Mouse (Mus musculus) Patski (cell line): ENCODE data around the gene Gca. TPM values are rescaled to one million over a fixed set of nuclear protein-coding genes. Genes with fewer than 3 reads are reported as not detected.
"Not testable (repeated sequence)": the region's sequence is repeated elsewhere in the genome, so short reads cannot be mapped to it uniquely, and the experiment has no call there.

Experiments used
- ATAC-seq: fragments of 100-300 bp; one replicate; pipeline ENCODE4 v1.8.0; 2021
- CTCF ChIA-PET: fragments of 350-600 bp; sonication (Branson Sonifier 250); formaldehyde crosslinking; loops from one replicate; lab custom pipeline; 2022; ENCODE audit warnings: inconsistent platforms; lab: Charles Lee
- POLR2A ChIA-PET: fragments of 350-600 bp; sonication (Branson Sonifier 250); formaldehyde crosslinking; loops from one replicate; lab custom pipeline; 2022; ENCODE audit warnings: antibody characterized with exemption, inconsistent platforms; lab: Charles Lee
- DNase-seq: peaks from one replicate; pipeline ENCODE4 v3.0.0-alpha.2; 2011; ENCODE audit warnings: low read depth, low spot score
- H3K27me3 ChIP-seq: fragments of 371-371 bp; one replicate; pipeline ENCODE4 v1.5.1; 2021
- CTCF ChIP-seq: fragments of 100-300 bp; IDR thresholded peaks from one replicate; pipeline ENCODE4 v1.5.1; 2021
- in situ Hi-C: fragments of 300-500 bp; cut with MboI; formaldehyde crosslinking; loops from 3 replicates; pipeline ENCODE4 v1.11.1; 2018; ENCODE audit warnings: low pct_unique_long_range_greater_than_20kb, mixed read lengths
- polyA plus RNA-seq: library from polyadenylated mRNA; unstranded; gene quantifications from one replicate; pipeline ENCODE4 v1.2.3, GENCODE M21; 2021

The Gca gene
- polyA plus RNA-seq, 1 experiment from 2014 or later, result 7.6 TPM

- ChIA-PET POLR2A (interaction anchor here (0.6 kb wide), 1 partner anchor 593 kb away, joined by 3 read pairs; no protein-coding TSS in a partner anchor), CTCF (interaction anchor here (2.1 kb wide), 1 partner anchor 11 kb away, joined by 5 read pairs; no protein-coding TSS in a partner anchor)
- in situ Hi-C loops, result no loop called here
- DNase-seq (no peak), ATAC-seq (no peak)
- H3K27me3 ChIP-seq, result no peaks in the 10 kb centered on the region
- TF ChIP-seq CTCF, result no peak
These were observed 1.5 kb downstream of the Gca start for GRCm38 (mm10) chr2:62665536-62665935.

- ATAC-seq (no peak), DNase-seq (no peak)
- ChIA-PET POLR2A (interaction anchor here (0.6 kb wide), 1 partner anchor 126 kb away, joined by 3 read pairs; no protein-coding TSS in a partner anchor), CTCF (interaction anchor here (1.2 to 1.5 kb wide), 2 partner anchors 9 to 20 kb away, joined by 4 read pairs; no protein-coding TSS in a partner anchor)
- in situ Hi-C loops, result no loop called here
- TF ChIP-seq CTCF, result no peak
- no peaks in the 10 kb centered on the region for H3K27me3 ChIP-seq
These were observed 5.8 kb downstream of the Gca start for GRCm38 (mm10) chr2:62669848-62670247.

- no peak for TF ChIP-seq CTCF
- POLR2A ChIA-PET, result no interaction called here
- CTCF ChIA-PET, result interaction anchor here (1.2 to 1.5 kb wide), 2 partner anchors 9 to 19 kb away, joined by 4 read pairs; no protein-coding TSS in a partner anchor
- no peak for DNase-seq
- in situ Hi-C loops, result no loop called here
- ATAC-seq, result no peak
- no peaks in the 10 kb centered on the region for H3K27me3 ChIP-seq
These were observed 6.2 kb downstream of the Gca start for GRCm38 (mm10) chr2:62670301-62670700.

- POLR2A ChIA-PET, result no interaction called here
- no peak for TF ChIP-seq CTCF
- in situ Hi-C loops, result no loop called here
- ATAC-seq (peak; percentile 90), DNase-seq (no peak)
- CTCF ChIA-PET, result interaction anchor here (1.2 to 1.5 kb wide), 2 partner anchors 10 to 19 kb away, joined by 4 read pairs; no protein-coding TSS in a partner anchor
- H3K27me3 ChIP-seq, result no peaks in the 10 kb centered on the region
These were observed 6.7 kb downstream of the Gca start for GRCm38 (mm10) chr2:62670767-62671166.

GRCm38 (mm10) chr2:62672788-62673187 is 8.7 kb downstream of the Gca start:
- H3K27me3 ChIP-seq, result no peaks in the 10 kb centered on the region
- DNase-seq, result no peak
- ATAC-seq, result no peak
- ChIA-PET POLR2A (no interaction called here), CTCF (interaction anchor here (1.1 kb wide), 1 partner anchor 25 kb away, joined by 3 read pairs; no protein-coding TSS in a partner anchor)
- in situ Hi-C loops, result no loop called here
- no peak for TF ChIP-seq CTCF

- no peaks in the 10 kb centered on the region for H3K27me3 ChIP-seq
- DNase-seq (no peak), ATAC-seq (no peak)
- in situ Hi-C loops, result no loop called here
- POLR2A ChIA-PET, result no interaction called here
- no peak for TF ChIP-seq CTCF
- CTCF ChIA-PET, result no interaction called here
These were observed 17.6 kb downstream of the Gca start for GRCm38 (mm10) chr2:62681667-62682066.

GRCm38 (mm10) chr2:62684989-62685595 is 21.0 kb downstream of the Gca start:
- no peak for ATAC-seq
- CTCF ChIA-PET, result no interaction called here
- no peak for DNase-seq
- POLR2A ChIA-PET, result no interaction called here
- in situ Hi-C loops, result no loop called here
- TF ChIP-seq CTCF, result no peak
- H3K27me3 ChIP-seq, result no peaks in the 10 kb centered on the region

- DNase-seq, result no peak
- ATAC-seq, result no peak
- no peak for TF ChIP-seq CTCF
- POLR2A ChIA-PET, result no interaction called here
- H3K27me3 ChIP-seq, result no peaks in the 10 kb centered on the region
- in situ Hi-C loops, result no loop called here
- CTCF ChIA-PET, result no interaction called here
These were observed 21.8 kb downstream of the Gca start for GRCm38 (mm10) chr2:62685934-62686333.

GRCm38 (mm10) chr2:62706313-62706712 is 42.2 kb downstream of the Gca start:
- in situ Hi-C loops, result no loop called here
- DNase-seq (no peak), ATAC-seq (no peak)
- no peaks in the 10 kb centered on the region for H3K27me3 ChIP-seq
- no peak for TF ChIP-seq CTCF
- CTCF ChIA-PET, result no interaction called here
- POLR2A ChIA-PET, result no interaction called here

GRCm38 (mm10) chr2:62709633-62710032 is 45.5 kb downstream of the Gca start:
- no peak for DNase-seq
- in situ Hi-C loops, result no loop called here
- no peak for TF ChIP-seq CTCF
- H3K27me3 ChIP-seq, result no peaks in the 10 kb centered on the region
- ATAC-seq, result no peak
- ChIA-PET CTCF (no interaction called here), POLR2A (no interaction called here)

GRCm38 (mm10) chr2:62714362-62714761 is 50.3 kb downstream of the Gca start:
- POLR2A ChIA-PET, in situ Hi-C loops, CTCF ChIA-PET, H3K27me3 ChIP-seq, DNase-seq, ATAC-seq: not testable (repeated sequence)

- in situ Hi-C loops, result no loop called here
- TF ChIP-seq CTCF, result no peak
- no peak for ATAC-seq
- ChIA-PET CTCF (no interaction called here), POLR2A (no interaction called here)
- no peak for DNase-seq
- no peaks in the 10 kb centered on the region for H3K27me3 ChIP-seq
These were observed 51.2 kb downstream of the Gca start for GRCm38 (mm10) chr2:62715260-62715659.
